Mouse (Mus musculus): ENCODE data around the gene Nucb2. TPM values are rescaled to one million over a fixed set of nuclear protein-coding genes. Genes with fewer than 3 reads are reported as not detected.

The Nucb2 gene
- polyA plus RNA-seq, 1 experiment from 2014 or later: 13.8 TPM

- Histone ChIP-seq H3K27me3 (ENCODE audit: control insufficient read depth, insufficient read depth, low read length) (no peaks in the 10 kb centered on the region), H3K27ac (replicated peaks; ENCODE audit: low read depth, low read length) (no peak overlapping the region), H3K9ac (ENCODE audit: low read length) (no peak overlapping the region), H3K36me3 (ENCODE audit: control insufficient read depth, insufficient read depth, low read length) (no peaks in the 10 kb centered on the region), H3K4me3 (ENCODE audit: low read depth, low read length) (no peak overlapping the region), H3K4me2 (ENCODE audit: low read depth, severe bottlenecking) (no peak overlapping the region), H3K4me1 (ENCODE audit: control insufficient read depth, insufficient read depth, low read length) (no peaks in the 10 kb centered on the region), H3K9me3 (ENCODE audit: control insufficient read depth, low read length) (no peaks in the 10 kb centered on the region)
- WGBS: 75% methylated on average over 4 of the region's 4 CpGs
- DNase-seq (ENCODE audit: low spot score): peak; percentile 37
- ATAC-seq (ENCODE audit: insufficient number of reproducible peaks, low FRiP score, low TSS enrichment, low read depth): peak; percentile 73
Observed at GRCm38 (mm10) chr7:116531311-116531710, 27.1 kb downstream of the Nucb2 start.

GRCm38 (mm10) chr7:116556834-116557233 is 52.7 kb downstream of the Nucb2 start:
- Histone ChIP-seq H3K9me3 (ENCODE audit: control insufficient read depth, low read length) (no peaks in the 10 kb centered on the region), H3K36me3 (ENCODE audit: control insufficient read depth, insufficient read depth, low read length) (no peaks in the 10 kb centered on the region), H3K27me3 (ENCODE audit: control insufficient read depth, insufficient read depth, low read length) (no peaks in the 10 kb centered on the region), H3K9ac (ENCODE audit: low read length) (no peak overlapping the region), H3K4me3 (ENCODE audit: low read depth, low read length) (no peak overlapping the region), H3K27ac (replicated peaks; ENCODE audit: low read depth, low read length) (no peak overlapping the region), H3K4me2 (ENCODE audit: low read depth, severe bottlenecking) (no peak overlapping the region), H3K4me1 (ENCODE audit: control insufficient read depth, insufficient read depth, low read length) (no peaks in the 10 kb centered on the region)
- ATAC-seq (ENCODE audit: insufficient number of reproducible peaks, low FRiP score, low TSS enrichment, low read depth): no peak
- no peak for DNase-seq (ENCODE audit: low spot score)

GRCm38 (mm10) chr7:116574551-116574950 is 70.4 kb downstream of the Nucb2 start:
- H3K4me2 ChIP-seq (ENCODE audit: low read depth, severe bottlenecking): no peak overlapping the region

More at GRCm38 (mm10) chr7:116574551-116574950, 70.4 kb downstream of the Nucb2 start:
- Histone ChIP-seq H3K27me3 (ENCODE audit: control insufficient read depth, insufficient read depth, low read length) (no peaks in the 10 kb centered on the region), H3K4me3 (ENCODE audit: low read depth, low read length) (no peak overlapping the region), H3K27ac (replicated peaks; ENCODE audit: low read depth, low read length) (no peak overlapping the region), H3K4me1 (ENCODE audit: control insufficient read depth, insufficient read depth, low read length) (no peaks in the 10 kb centered on the region), H3K36me3 (ENCODE audit: control insufficient read depth, insufficient read depth, low read length) (no peaks in the 10 kb centered on the region), H3K9me3 (ENCODE audit: control insufficient read depth, low read length) (no peaks in the 10 kb centered on the region), H3K9ac (ENCODE audit: low read length) (no peak overlapping the region)
- ATAC-seq (ENCODE audit: insufficient number of reproducible peaks, low FRiP score, low TSS enrichment, low read depth) (no peak), DNase-seq (ENCODE audit: low spot score) (no peak)

Other genes starting within 250 kb of the Nucb2 start
- 3.7 and 4.0 TPM in 2 replicates for gene Plekha7, start 196.0 kb upstream of the Nucb2 start, polyA plus RNA-seq (2014; fragmentation: Nextera tagmentation; extraction: Ambion mirVana)
- gene Rps13, start 170.2 kb upstream of the Nucb2 start, polyA plus RNA-seq (2014; fragmentation: Nextera tagmentation; extraction: Ambion mirVana): 957 and 981 TPM in 2 replicates
- 35.3 and 36.4 TPM in 2 replicates for gene Pik3c2a, start 60.9 kb upstream of the Nucb2 start, polyA plus RNA-seq (2014; fragmentation: Nextera tagmentation; extraction: Ambion mirVana)

Measured in limb, embryonic 11.5 days (tissue).